Mouse (Mus musculus) kidney, embryonic 15.5 days (tissue): Measurements from ENCODE around the gene Tlx2. TPM values are rescaled to one million over a fixed set of nuclear protein-coding genes. Genes with fewer than 3 reads are reported as not detected.

ENCODE experiments used
- ATAC-seq: fragments of 200-750 bp; cut with Nextera tagmentation; replicated peaks from 2 replicates; pipeline ENCODE4 v1.8.0; 2017; ENCODE audit warnings: moderate TSS enrichment; ENCODE audit not compliant: low FRiP score
- H3K27ac ChIP-seq: fragments of 300-500 bp; sonication (generic); 2 replicates; pipeline ENCODE4 v1.5.1; 2015; ENCODE audit warnings: mild to moderate bottlenecking, inconsistent platforms
- H3K27me3 ChIP-seq: fragments of 300-500 bp; sonication (generic); 2 replicates; pipeline ENCODE4 v1.6.1; 2015; ENCODE audit warnings: inconsistent platforms
- H3K36me3 ChIP-seq: fragments of 300-500 bp; sonication (generic); 2 replicates; pipeline ENCODE4 v1.6.1; 2015; ENCODE audit warnings: inconsistent platforms
- H3K4me1 ChIP-seq: fragments of 300-500 bp; sonication (generic); 2 replicates; pipeline ENCODE4 v1.6.1; 2015; ENCODE audit warnings: inconsistent platforms
- H3K4me2 ChIP-seq: fragments of 300-500 bp; sonication (generic); 2 replicates; pipeline ENCODE4 v1.6.1; 2015; ENCODE audit warnings: moderate library complexity, mild to moderate bottlenecking, inconsistent platforms
- H3K4me3 ChIP-seq: fragments of 300-500 bp; sonication (generic); replicated peaks from 2 replicates; pipeline ENCODE4 v1.5.1; 2015; ENCODE audit warnings: mild to moderate bottlenecking, inconsistent platforms
- H3K9ac ChIP-seq: fragments of 300-500 bp; sonication (generic); 2 replicates; pipeline ENCODE4 v1.6.1; 2015; ENCODE audit warnings: mild to moderate bottlenecking, inconsistent platforms
- H3K9me3 ChIP-seq: fragments of 300-500 bp; sonication (generic); replicated peaks from 2 replicates; pipeline ENCODE4 v1.6.1; 2016; ENCODE audit warnings: inconsistent platforms
- WGBS: fragments of 180-500 bp; shearing (Covaris S2); methylation state at CpG from one replicate; pipeline ENCODE4 v1.1.7; 2015; ENCODE audit warnings: mixed read lengths; 5-methylcytosine and 5-hydroxymethylcytosine counted together
- polyA plus RNA-seq: library from polyadenylated mRNA; unstranded; fragments of >200 nt; fragmentation: Nextera tagmentation; extraction: Ambion mirVana; gene quantifications from 2 replicates; pipeline ENCODE4 v1.2.1, GENCODE M21; 2015

Gene Tlx2
- 0.69 and 3.6 TPM in 2 replicates for polyA plus RNA-seq

DNA sequence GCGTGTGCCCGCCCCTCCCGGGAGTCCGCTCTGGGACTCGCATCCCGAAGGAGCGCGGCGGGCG, at the start of gene Tlx2:
Gene Tlx2 (minus strand): TSS at position 47 of the 64 bp plus-strand sequence.
- no peaks in the 10 kb centered on the region for H3K36me3 ChIP-seq
- no peak within 1 kb of the TSS for H3K9ac ChIP-seq
- peak within 1 kb of the TSS; percentile 62 for H3K4me2 ChIP-seq
- H3K27me3 ChIP-seq = peaks cover 99% of the 10 kb centered on the region
- H3K9me3 ChIP-seq = no peaks in the 10 kb centered on the region
- 0 out of 2 replicates have a peak within 1 kb of the TSS, but pooled peaks have one; percentile 4 for H3K27ac ChIP-seq
- 1% methylated on average over 10 of the region's 10 CpGs for WGBS
- no peak for ATAC-seq
- H3K4me1 ChIP-seq = peaks cover 33% of the 10 kb centered on the region
- H3K4me3 ChIP-seq = peak within 1 kb of the TSS; percentile 41

DNA sequence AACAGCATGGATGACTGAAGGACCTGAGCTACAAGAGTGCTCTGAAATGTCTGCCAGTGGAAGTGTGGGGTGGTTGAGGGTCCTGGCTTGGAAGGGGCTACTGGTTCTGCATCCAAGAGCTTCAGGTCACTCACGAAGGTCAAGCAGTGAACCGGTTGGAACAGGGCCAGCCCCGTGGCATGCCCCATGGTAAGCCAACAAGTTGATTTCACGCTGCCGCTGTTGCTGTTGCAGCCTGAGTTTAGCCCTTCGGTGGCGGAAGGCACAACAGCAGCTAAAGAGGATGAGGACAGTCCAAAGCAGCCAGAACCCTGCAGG, 49.6 kb upstream of the Tlx2 start:
- Histone ChIP-seq H3K4me1 (peaks cover 80% of the 10 kb centered on the region), H3K36me3 (peaks cover 32% of the 10 kb centered on the region), H3K4me3 (peak overlapping the region; percentile 82), H3K9me3 (no peaks in the 10 kb centered on the region), H3K4me2 (peak overlapping the region; percentile 97), H3K27me3 (no peaks in the 10 kb centered on the region), H3K27ac (peak overlapping the region; percentile 63), H3K9ac (peak overlapping the region; percentile 81)
- 71% methylated on average over 7 of the region's 7 CpGs for WGBS
- no peak for ATAC-seq

DNA sequence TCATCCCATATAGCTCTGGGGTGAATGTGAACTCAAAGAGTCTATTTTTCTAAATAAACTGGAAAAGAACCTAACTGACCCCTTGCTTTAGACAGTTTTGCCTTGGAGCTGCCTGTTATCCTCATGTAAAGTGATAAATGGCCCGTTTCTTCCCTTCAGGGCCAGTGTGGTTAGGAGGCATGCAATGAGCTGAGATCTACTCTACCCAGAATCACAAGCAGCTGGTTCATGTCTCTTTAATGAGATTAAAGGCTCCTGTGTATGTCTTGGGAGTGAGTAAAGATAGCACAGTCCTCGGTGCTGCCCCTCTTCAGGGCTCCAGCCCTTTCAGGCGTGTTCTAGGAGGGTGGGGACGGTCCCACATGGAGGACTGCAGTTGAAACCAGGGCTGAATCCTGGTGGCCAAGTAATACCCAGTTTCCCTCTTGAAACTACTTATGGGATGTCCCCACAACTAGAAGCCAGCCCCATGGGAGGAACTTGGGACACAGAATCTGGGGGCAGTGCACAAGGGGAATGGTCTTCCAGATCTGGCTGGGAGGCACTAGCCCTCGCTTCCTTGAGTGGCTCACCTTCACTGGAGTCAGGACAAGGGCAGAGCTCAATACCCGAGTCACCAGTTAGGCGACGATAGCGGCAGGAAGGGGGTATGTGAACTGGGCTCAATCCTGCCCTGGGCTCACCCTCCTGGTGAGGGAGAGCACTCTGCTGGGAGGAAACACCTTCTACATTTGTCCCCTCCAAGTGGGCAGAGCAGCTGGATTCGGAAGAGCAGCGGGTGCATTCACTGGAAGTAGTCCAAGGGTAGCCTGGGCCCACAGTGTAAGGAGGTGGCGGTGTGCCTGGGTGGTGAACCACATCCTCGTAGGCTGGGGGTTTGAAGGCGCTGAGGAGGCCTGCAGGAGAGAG, 49.0 kb upstream of the Tlx2 start:
- no peak for ATAC-seq
- peaks cover 80% of the 10 kb centered on the region for H3K4me1 ChIP-seq
- H3K36me3 ChIP-seq = peaks cover 32% of the 10 kb centered on the region
- no peaks in the 10 kb centered on the region for H3K9me3 ChIP-seq
- no peaks in the 10 kb centered on the region for H3K27me3 ChIP-seq
- H3K27ac ChIP-seq = peak overlapping the region; percentile 63
- H3K4me2 ChIP-seq = peak overlapping the region; percentile 97
- peak overlapping the region; percentile 81; the same call in 1 of the 2 replicates for H3K9ac ChIP-seq
- 75% methylated on average over 14 of the region's 14 CpGs for WGBS
- peak overlapping the region; percentile 82 for H3K4me3 ChIP-seq

DNA sequence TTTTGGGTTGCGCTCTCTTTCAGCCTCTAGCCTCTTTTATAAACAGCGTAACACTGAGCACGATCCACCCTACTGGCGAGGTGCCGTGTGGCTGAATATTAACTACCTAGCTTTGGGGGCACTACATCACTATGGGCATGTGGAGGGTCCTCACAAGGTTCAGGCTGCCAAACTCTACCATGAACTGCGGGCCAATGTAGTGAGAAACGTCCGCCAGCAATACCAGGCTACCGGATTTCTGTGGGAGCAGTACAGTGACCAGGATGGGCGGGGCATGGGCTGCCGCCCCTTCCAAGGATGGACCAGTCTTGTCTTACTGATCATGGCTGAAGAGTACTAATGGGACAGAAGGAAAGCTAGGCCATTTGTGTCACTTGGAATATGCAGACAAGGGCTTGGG, 48.3 kb upstream of the Tlx2 start:
- Histone ChIP-seq H3K27me3 (no peaks in the 10 kb centered on the region), H3K4me1 (peaks cover 73% of the 10 kb centered on the region), H3K9me3 (no peaks in the 10 kb centered on the region), H3K36me3 (peaks cover 32% of the 10 kb centered on the region), H3K4me3 (no peak overlapping the region), H3K27ac (peak overlapping the region; percentile 63), H3K9ac (no peak overlapping the region), H3K4me2 (no peak overlapping the region)
- ATAC-seq = no peak
- 83% methylated on average over 11 of the region's 11 CpGs for whole genome bisulfite sequencing

DNA sequence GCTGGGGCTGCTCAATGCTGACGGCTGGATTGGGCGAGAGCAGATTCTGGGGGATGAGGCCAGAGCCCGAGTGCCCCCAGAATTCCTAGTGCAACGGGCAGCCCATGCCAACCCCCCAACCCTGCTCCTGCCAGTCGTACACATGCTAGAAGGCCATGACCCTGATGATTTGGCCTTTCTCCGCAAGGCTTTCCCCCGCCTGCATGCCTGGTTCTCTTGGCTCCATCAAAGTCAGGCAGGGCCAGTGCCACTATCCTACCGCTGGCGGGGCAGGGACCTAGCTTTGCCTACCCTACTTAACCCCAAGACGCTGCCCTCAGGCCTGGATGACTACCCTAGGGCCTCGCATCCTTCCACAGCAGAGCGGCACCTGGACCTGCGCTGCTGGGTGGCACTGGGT, 47.5 kb upstream of the Tlx2 start:
- no peaks in the 10 kb centered on the region for H3K27me3 ChIP-seq
- peaks cover 65% of the 10 kb centered on the region for H3K4me1 ChIP-seq
- no peak for ATAC-seq
- H3K9me3 ChIP-seq = no peaks in the 10 kb centered on the region
- H3K4me2 ChIP-seq = no peak overlapping the region
- H3K27ac ChIP-seq = no peak overlapping the region
- H3K4me3 ChIP-seq = no peak overlapping the region
- peaks cover 32% of the 10 kb centered on the region for H3K36me3 ChIP-seq
- H3K9ac ChIP-seq = peak overlapping the region; percentile 34; the same call in 1 of the 2 replicates
- whole genome bisulfite sequencing = 89% methylated on average over 13 of the region's 13 CpGs

- no peak for ATAC-seq
- 90% methylated on average over 4 of the region's 4 CpGs for WGBS
- peaks cover 60% of the 10 kb centered on the region for H3K4me1 ChIP-seq
- H3K9ac ChIP-seq = 0 out of 2 replicates have a peak overlapping the region, but pooled peaks have one; percentile 88
- H3K36me3 ChIP-seq = peaks cover 32% of the 10 kb centered on the region
- H3K27ac ChIP-seq = 0 out of 2 replicates have a peak overlapping the region, but pooled peaks have one; percentile 7
- no peaks in the 10 kb centered on the region for H3K27me3 ChIP-seq
- no peaks in the 10 kb centered on the region for H3K9me3 ChIP-seq
- H3K4me3 ChIP-seq = 0 out of 2 replicates have a peak overlapping the region, but pooled peaks have one; percentile 92
- no peak overlapping the region for H3K4me2 ChIP-seq
Observed at GRCm38 (mm10) chr6:83117165-83117438, 47.0 kb upstream of the Tlx2 start.

DNA sequence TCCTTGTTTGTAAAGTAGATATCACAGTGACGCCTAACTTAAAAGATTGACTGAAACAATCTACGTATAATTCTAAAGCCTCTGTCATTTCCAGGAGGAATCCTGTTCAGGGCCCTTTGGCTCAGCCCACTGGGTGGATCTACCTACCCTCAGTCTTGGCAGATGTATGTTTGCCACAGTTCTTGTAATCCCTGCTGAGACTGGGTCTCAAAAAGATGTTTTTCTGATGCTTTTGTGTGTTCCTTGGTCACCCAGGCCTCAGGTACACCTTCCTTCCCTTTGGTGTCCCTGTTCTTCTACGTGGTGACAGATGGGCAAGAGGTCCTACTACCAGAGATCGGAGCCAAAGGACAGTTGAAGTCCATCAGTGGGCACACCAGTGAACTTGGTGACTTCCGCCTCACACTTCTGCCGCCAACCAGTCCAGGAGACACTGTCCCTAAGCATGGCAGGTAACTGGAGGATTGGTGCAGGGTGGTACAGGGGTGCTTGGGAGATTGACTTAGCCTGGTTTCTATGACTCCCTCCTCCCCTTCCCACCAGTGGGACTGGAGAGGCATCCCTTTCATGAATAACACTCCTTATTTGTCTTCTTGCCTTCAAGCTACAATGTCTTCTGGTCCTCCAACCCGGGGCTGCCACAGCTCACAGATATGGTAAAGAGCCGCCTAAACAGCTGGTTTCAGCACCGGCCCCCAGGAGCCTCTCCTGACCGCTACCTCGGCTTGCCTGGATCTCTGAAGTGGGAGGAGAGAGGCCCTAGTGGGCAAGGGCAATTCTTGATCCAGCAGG, 46.5 kb upstream of the Tlx2 start:
- Histone ChIP-seq H3K27me3 (no peaks in the 10 kb centered on the region), H3K4me3 (peak overlapping the region; percentile 92), H3K4me2 (peak overlapping the region; percentile 93), H3K4me1 (peaks cover 59% of the 10 kb centered on the region), H3K9ac (peak overlapping the region; percentile 88), H3K36me3 (peaks cover 32% of the 10 kb centered on the region), H3K27ac (peak overlapping the region; percentile 90; the same call in 1 of the 2 replicates), H3K9me3 (no peaks in the 10 kb centered on the region)
- WGBS = 71% methylated on average over 11 of the region's 11 CpGs
- ATAC-seq = no peak

- 1% methylated on average over 33 of the region's 48 CpGs for WGBS
- peak; percentile 63 for ATAC-seq
- H3K27ac ChIP-seq = peak overlapping the region; percentile 90
- no peaks in the 10 kb centered on the region for H3K9me3 ChIP-seq
- peak overlapping the region; percentile 92 for H3K4me3 ChIP-seq
- H3K4me2 ChIP-seq = peak overlapping the region; percentile 93
- H3K36me3 ChIP-seq = peaks cover 37% of the 10 kb centered on the region
- H3K27me3 ChIP-seq = no peaks in the 10 kb centered on the region
- H3K9ac ChIP-seq = peak overlapping the region; percentile 88
- peaks cover 59% of the 10 kb centered on the region for H3K4me1 ChIP-seq
Observed at GRCm38 (mm10) chr6:83115682-83116372, 45.7 kb upstream of the Tlx2 start.

DNA sequence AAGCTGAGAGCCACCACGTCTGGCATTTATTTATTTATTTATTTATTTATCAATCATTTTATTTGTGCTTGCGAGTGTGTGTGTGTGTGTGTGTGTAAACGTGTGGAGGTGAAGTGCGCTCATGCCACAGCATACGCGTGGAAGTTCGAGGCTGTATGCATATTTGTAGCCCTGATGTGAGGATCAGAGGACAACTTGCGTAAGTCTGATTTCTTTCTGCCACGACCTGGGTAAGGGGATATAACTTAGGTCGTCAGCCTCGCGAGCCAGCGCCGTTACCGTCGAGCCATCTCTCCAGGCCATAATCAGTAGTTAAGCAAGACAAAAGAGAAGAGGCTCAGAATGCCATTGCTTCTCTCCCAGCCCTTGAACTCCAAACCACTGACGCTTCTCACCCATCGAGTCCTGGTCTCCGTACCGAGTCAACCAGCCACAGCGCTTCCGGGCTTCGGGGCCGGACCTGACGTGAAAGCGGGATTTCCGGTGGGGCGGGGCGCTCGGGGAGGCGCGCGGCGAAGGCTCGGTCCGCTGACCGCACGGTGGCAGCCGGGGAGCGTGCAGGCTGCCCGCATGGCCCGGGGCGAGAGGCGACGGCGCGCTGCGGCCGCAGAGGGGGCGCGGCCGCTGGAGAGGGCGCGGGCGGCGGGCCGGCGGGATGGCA, 45.0 kb upstream of the Tlx2 start, which contains the start of gene Mogs:
Gene Mogs (plus strand): TSS at position 486 of the 661 bp plus-strand sequence.
- peak within 1 kb of the TSS; percentile 90 for H3K27ac ChIP-seq
- H3K4me1 ChIP-seq = peaks cover 58% of the 10 kb centered on the region
- H3K27me3 ChIP-seq = no peaks in the 10 kb centered on the region
- peak within 1 kb of the TSS; percentile 92 for H3K4me3 ChIP-seq
- H3K4me2 ChIP-seq = peak within 1 kb of the TSS; percentile 93
- peak within 1 kb of the TSS; percentile 88 for H3K9ac ChIP-seq
- peak; percentile 89 for ATAC-seq
- peaks cover 42% of the 10 kb centered on the region for H3K36me3 ChIP-seq
- WGBS = 1% methylated on average over 58 of the region's 58 CpGs
- no peaks in the 10 kb centered on the region for H3K9me3 ChIP-seq

DNA sequence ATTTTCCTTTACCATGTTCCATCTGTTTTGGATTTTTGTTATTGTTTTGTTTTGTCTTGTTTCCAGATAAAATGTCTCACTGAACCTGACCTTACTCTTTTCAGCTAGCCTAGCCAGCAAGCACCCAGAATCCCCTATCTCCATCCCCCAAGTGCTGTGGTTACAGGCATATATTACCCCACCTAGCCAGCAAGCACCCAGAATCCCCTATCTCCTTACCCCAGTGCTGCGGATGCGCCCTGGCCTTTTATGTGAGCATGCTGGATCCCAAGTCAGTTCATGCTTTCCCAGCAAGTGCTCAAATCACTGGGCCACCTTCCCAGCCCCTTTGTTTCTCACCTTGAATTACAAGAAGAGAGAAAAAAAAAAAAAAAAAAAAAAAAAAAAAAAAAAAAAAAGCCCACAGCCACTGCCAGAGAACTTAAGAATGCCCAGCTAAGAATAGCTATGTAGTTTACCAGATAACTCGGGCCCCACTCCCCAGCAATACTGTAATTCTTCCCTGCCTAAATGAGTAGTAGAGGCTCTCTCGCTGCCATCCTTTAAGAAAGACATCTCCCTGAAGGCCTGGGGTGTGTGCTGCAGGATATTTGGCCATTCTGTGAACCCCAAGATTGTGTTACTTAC, 41.5 kb upstream of the Tlx2 start:
- Histone ChIP-seq H3K27ac (no peak overlapping the region), H3K4me2 (no peak overlapping the region), H3K9ac (no peak overlapping the region), H3K4me1 (peaks cover 45% of the 10 kb centered on the region), H3K9me3 (no peaks in the 10 kb centered on the region), H3K36me3 (peaks cover 20% of the 10 kb centered on the region), H3K27me3 (no peaks in the 10 kb centered on the region), H3K4me3 (no peak overlapping the region)
- 94% methylated on average over 4 of the region's 4 CpGs for WGBS
- no peak for ATAC-seq
